Mouse (Mus musculus): ENCODE measurements at regions not wholly inside any gene's neighbourhood (a gene's known extent, or its start where the extent isn't known, plus 50 kb on each side); places are given as distances from the start of the nearest gene placed in this dataset.

GRCm38 (mm10) chr6:143365840-143366239 lies 198.8 kb downstream of the Etnk1 start:
- intact Hi-C loops (cut with DNase I): no loop called here
- DNase-seq (ENCODE audit: extremely low spot score in 1 of 2, low spot score in 2 of 2): no peak

- intact Hi-C loops (cut with DNase I): no loop called here
- DNase-seq (ENCODE audit: extremely low spot score in 1 of 2, low spot score in 2 of 2): no peak
These were observed 200.8 kb downstream of the Etnk1 start for GRCm38 (mm10) chr6:143367804-143368203.

- no peak for DNase-seq (ENCODE audit: extremely low spot score in 1 of 2, low spot score in 2 of 2)
- intact Hi-C loops (cut with DNase I): no loop called here
These were observed 201.6 kb downstream of the Etnk1 start for GRCm38 (mm10) chr6:143368646-143369045.

GRCm38 (mm10) chr6:143372487-143372886 lies 205.5 kb downstream of the Etnk1 start:
- intact Hi-C loops (cut with DNase I): no loop called here
- no peak for DNase-seq (ENCODE audit: extremely low spot score in 1 of 2, low spot score in 2 of 2)

- intact Hi-C loops (cut with DNase I): no loop called here
- peak in 1 of 2 experiments; percentile 48 for DNase-seq (ENCODE audit: extremely low spot score in 1 of 2, low spot score in 2 of 2)
These were observed 206.8 kb downstream of the Etnk1 start for GRCm38 (mm10) chr6:143373686-143374273.

GRCm38 (mm10) chr6:143375951-143376713 lies 209.1 kb downstream of the Etnk1 start:
- peak in 1 of 2 experiments; percentile 31 for DNase-seq (ENCODE audit: extremely low spot score in 1 of 2, low spot score in 2 of 2)
- intact Hi-C loops (cut with DNase I): no loop called here

- intact Hi-C loops (cut with DNase I): no loop called here
- no peak for DNase-seq (ENCODE audit: extremely low spot score in 1 of 2, low spot score in 2 of 2)
These were observed 210.1 kb downstream of the Etnk1 start for GRCm38 (mm10) chr6:143377121-143377520.

- intact Hi-C loops (cut with DNase I): no loop called here
- DNase-seq (ENCODE audit: extremely low spot score in 1 of 2, low spot score in 2 of 2): no peak
These were observed 211.1 kb downstream of the Etnk1 start for GRCm38 (mm10) chr6:143378126-143378525.

GRCm38 (mm10) chr6:143380490-143380889 lies 213.5 kb downstream of the Etnk1 start:
- intact Hi-C loops (cut with DNase I): no loop called here
- no peak for DNase-seq (ENCODE audit: extremely low spot score in 1 of 2, low spot score in 2 of 2)

GRCm38 (mm10) chr6:143386597-143387450 lies 219.8 kb downstream of the Etnk1 start:
- no peak for DNase-seq (ENCODE audit: extremely low spot score in 1 of 2, low spot score in 2 of 2)
- intact Hi-C loops (cut with DNase I): no loop called here

GRCm38 (mm10) chr6:143393543-143394207 lies 226.7 kb downstream of the Etnk1 start:
- intact Hi-C loops (cut with DNase I): no loop called here
- no peak for DNase-seq (ENCODE audit: extremely low spot score in 1 of 2, low spot score in 2 of 2)

- intact Hi-C loops (cut with DNase I): no loop called here
- no peak for DNase-seq (ENCODE audit: extremely low spot score in 1 of 2, low spot score in 2 of 2)
These were observed 227.4 kb downstream of the Etnk1 start for GRCm38 (mm10) chr6:143394377-143394776.

GRCm38 (mm10) chr6:143401436-143401835 lies 234.4 kb downstream of the Etnk1 start:
- no peak for DNase-seq (ENCODE audit: extremely low spot score in 1 of 2, low spot score in 2 of 2)
- intact Hi-C loops (cut with DNase I): no loop called here

GRCm38 (mm10) chr6:143401921-143402320 lies 234.9 kb downstream of the Etnk1 start:
- no peak for DNase-seq (ENCODE audit: extremely low spot score in 1 of 2, low spot score in 2 of 2)
- intact Hi-C loops (cut with DNase I): no loop called here

GRCm38 (mm10) chr6:143402766-143403165 lies 235.7 kb downstream of the Etnk1 start:
- intact Hi-C loops (cut with DNase I): no loop called here
- DNase-seq (ENCODE audit: extremely low spot score in 1 of 2, low spot score in 2 of 2): no peak

- DNase-seq (ENCODE audit: extremely low spot score in 1 of 2, low spot score in 2 of 2): no peak
- intact Hi-C loops (cut with DNase I): no loop called here
These were observed 237.5 kb downstream of the Etnk1 start for GRCm38 (mm10) chr6:143404521-143404920.

- DNase-seq (ENCODE audit: extremely low spot score in 1 of 2, low spot score in 2 of 2): no peak
- intact Hi-C loops (cut with DNase I): no loop called here
These were observed 245.0 kb downstream of the Etnk1 start for GRCm38 (mm10) chr6:143412056-143412455.

GRCm38 (mm10) chr6:143412721-143413120 lies 245.7 kb downstream of the Etnk1 start:
- intact Hi-C loops (cut with DNase I): no loop called here
- DNase-seq (ENCODE audit: extremely low spot score in 1 of 2, low spot score in 2 of 2): no peak
